Mouse (Mus musculus): ENCODE results near the gene Ebf1.

Ebf1 gene

GRCm38 (mm10) chr11:44663609-44664141 is 46.6 kb downstream of the Ebf1 start:
- no peak for DNase-seq

GRCm38 (mm10) chr11:44665156-44665682 is 48.1 kb downstream of the Ebf1 start:
- DNase-seq: peak; percentile 80

- DNase-seq: no peak
Observed at GRCm38 (mm10) chr11:44665741-44666531, 48.8 kb downstream of the Ebf1 start.

GRCm38 (mm10) chr11:44666741-44667140 is 49.6 kb downstream of the Ebf1 start:
- peak; percentile 45 for DNase-seq

- DNase-seq: no peak
Observed at GRCm38 (mm10) chr11:44681306-44681705, 64.2 kb downstream of the Ebf1 start.

- no peak for DNase-seq
Observed at GRCm38 (mm10) chr11:44681995-44682394, 64.9 kb downstream of the Ebf1 start.

GRCm38 (mm10) chr11:44682703-44683539 is 65.8 kb downstream of the Ebf1 start:
- DNase-seq: no peak

GRCm38 (mm10) chr11:44684486-44685076 is 67.5 kb downstream of the Ebf1 start:
- peak; percentile 59 for DNase-seq

- DNase-seq: no peak
Observed at GRCm38 (mm10) chr11:44685129-44685528, 68.0 kb downstream of the Ebf1 start.

GRCm38 (mm10) chr11:44685911-44686361 is 68.8 kb downstream of the Ebf1 start:
- peak; percentile 77 for DNase-seq

- no peak for DNase-seq
Observed at GRCm38 (mm10) chr11:44686378-44686777, 69.3 kb downstream of the Ebf1 start.

GRCm38 (mm10) chr11:44688542-44688941 is 71.4 kb downstream of the Ebf1 start:
- DNase-seq: no peak

- no peak for DNase-seq
Observed at GRCm38 (mm10) chr11:44689571-44690264, 72.6 kb downstream of the Ebf1 start.

GRCm38 (mm10) chr11:44690265-44690572 is 73.1 kb downstream of the Ebf1 start:
- DNase-seq: no peak

- no peak for DNase-seq
Observed at GRCm38 (mm10) chr11:44695416-44695815, 78.3 kb downstream of the Ebf1 start.

GRCm38 (mm10) chr11:44696539-44697201 is 79.6 kb downstream of the Ebf1 start:
- peak; percentile 58 for DNase-seq

- DNase-seq: no peak
Observed at GRCm38 (mm10) chr11:44700181-44700580, 83.1 kb downstream of the Ebf1 start.

GRCm38 (mm10) chr11:44701221-44701810 is 84.2 kb downstream of the Ebf1 start:
- no peak for DNase-seq

- no peak for DNase-seq
Observed at GRCm38 (mm10) chr11:44701864-44702263, 84.7 kb downstream of the Ebf1 start.

- DNase-seq: no peak
Observed at GRCm38 (mm10) chr11:44702716-44703486, 85.8 kb downstream of the Ebf1 start.

GRCm38 (mm10) chr11:44703951-44704350 is 86.8 kb downstream of the Ebf1 start:
- DNase-seq: no peak
